Mouse (Mus musculus) G1E (cell line): ENCODE measurements around the gene Tnpo2.

Experiments
- CTCF ChIP-seq: IDR thresholded peaks from 2 replicates; pipeline ENCODE4 v1.5.1; 2012; ENCODE audit warnings: low read depth, low read length, inconsistent platforms, mixed read lengths
- GATA1 ChIP-seq: IDR thresholded peaks from 2 replicates; pipeline ENCODE4 v1.6.1; 2012; ENCODE audit warnings: borderline replicate concordance, low read length, inconsistent platforms, mixed read lengths
- POLR2AphosphoS5 ChIP-seq: IDR thresholded peaks from 2 replicates; pipeline ENCODE4 v1.6.1; 2012; ENCODE audit warnings: low read depth, low read length, inconsistent platforms; ENCODE audit not compliant: insufficient replicate concordance
- TAL1 ChIP-seq: conservative IDR thresholded peaks from 2 replicates; pipeline ENCODE4 v1.6.1; 2012; ENCODE audit warnings: low read depth, low read length, inconsistent platforms, mixed read lengths

- TF ChIP-seq CTCF (no peak), GATA1 (no peak), POLR2AphosphoS5 (no peak), TAL1 (no peak)
Measured at GRCm38 (mm10) chr8:85029271-85029670, 7.4 kb upstream of the Tnpo2 start.
